Mouse (Mus musculus) heart, adult 18-20 months (tissue): ENCODE results near the gene Scn1a. TPM values are rescaled to one million over a fixed set of nuclear protein-coding genes. Genes with fewer than 3 reads are reported as not detected.

Experiments
- DNase-seq, 2 experiments: peaks; one replicate each; pipeline ENCODE4 v3.0.0; 2021 to 2022; ENCODE audit warnings: mixed read lengths in 1 of 2
- total RNA-seq, 2 experiments: library from RNA; stranded (reverse); gene quantifications; 2 replicates each; pipeline ENCODE4 v1.2.3; 2021

The Scn1a gene
- total RNA-seq, 2 experiments from 2014 or later: not detected

- DNase-seq: no peak
Measured at GRCm38 (mm10) chr2:66244013-66244412, 196.6 kb downstream of the Scn1a start.

- DNase-seq: no peak
Measured at GRCm38 (mm10) chr2:66240334-66240733, 200.3 kb downstream of the Scn1a start.

GRCm38 (mm10) chr2:66238886-66239285 lies 201.8 kb downstream of the Scn1a start:
- DNase-seq: no peak

- no peak for DNase-seq
Measured at GRCm38 (mm10) chr2:66220954-66221353, 219.7 kb downstream of the Scn1a start.

Other genes with a start within 250 kb of the Scn1a start
- 1 to 10 TPM; 3.7 to 4.3 TPM for gene Ttc21b, start 184.2 kb downstream of the Scn1a start, total RNA-seq
- gene Scn9a, start 194.1 kb upstream of the Scn1a start, total RNA-seq: not detected